Mouse (Mus musculus) liver, adult (tissue): Measurements from ENCODE around the gene Dedd2.
A peak's percentile ranks its signal among the peaks of the same experiment; 100 is the strongest.

ENCODE experiments used
- GATA4 ChIP-seq: IDR thresholded peaks from 2 replicates; pipeline ENCODE4 v1.6.1; 2014; ENCODE audit warnings: mild to moderate bottlenecking, low read length; ENCODE audit not compliant: insufficient replicate concordance

Gene Dedd2

GRCm38 (mm10) chr7:25248846-25249313 is 28.5 kb upstream of the Dedd2 start:
- TF ChIP-seq GATA4, result no peak

DNA sequence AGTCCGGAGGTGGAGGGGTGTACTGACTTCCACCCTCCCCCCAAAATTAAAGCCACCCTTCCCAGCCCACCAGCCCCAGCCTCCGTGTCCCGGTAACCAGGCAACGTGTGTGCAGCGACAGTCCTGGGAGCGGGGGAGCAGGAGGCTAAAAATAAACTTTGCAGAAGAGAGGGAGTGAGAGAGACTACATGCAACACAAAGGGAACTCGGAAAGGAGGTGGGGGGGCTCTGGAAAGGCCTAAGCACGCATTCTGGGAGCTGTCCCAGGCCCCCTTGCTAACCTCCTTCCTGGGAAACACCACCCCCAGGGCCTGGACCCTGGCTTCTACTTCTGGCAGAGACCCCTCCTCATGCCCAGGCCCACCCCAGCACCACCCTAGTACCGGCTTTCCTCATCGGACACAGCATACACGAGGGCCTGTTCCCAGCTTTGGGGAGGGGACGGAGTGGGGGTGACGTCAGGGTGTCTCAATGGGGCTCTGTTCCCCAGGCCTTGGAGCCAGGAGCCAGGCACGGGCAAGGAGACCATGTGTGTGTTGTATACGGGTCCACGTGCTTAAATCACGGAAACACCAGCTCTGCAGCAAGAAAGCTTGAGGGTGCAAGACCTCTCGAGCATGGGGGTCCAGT is 27.7 kb upstream of the Dedd2 start:
- no peak for TF ChIP-seq GATA4

- TF ChIP-seq GATA4, result no peak
These were observed 27.1 kb upstream of the Dedd2 start for GRCm38 (mm10) chr7:25247498-25247897.

DNA sequence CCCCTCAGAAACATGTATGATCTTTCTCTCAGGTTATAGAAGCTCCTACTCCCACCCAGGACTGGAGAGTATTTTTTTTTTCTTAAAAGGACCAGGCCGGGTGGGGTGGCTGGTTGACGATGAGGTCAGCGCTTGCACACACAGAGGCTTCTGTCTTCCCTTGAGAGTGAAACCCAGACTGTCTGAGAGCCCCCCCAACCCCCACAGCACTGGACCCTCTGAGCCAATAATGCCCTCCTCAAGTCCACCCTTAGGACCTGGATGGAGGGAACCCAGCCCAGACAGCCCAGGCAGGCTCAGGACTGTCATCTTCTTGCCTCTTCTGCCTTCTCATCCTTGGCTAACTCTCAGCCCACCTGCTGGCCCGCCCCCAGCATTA is 26.3 kb upstream of the Dedd2 start:
- TF ChIP-seq GATA4, result no peak

GRCm38 (mm10) chr7:25246079-25246758 is 25.8 kb upstream of the Dedd2 start:
- TF ChIP-seq GATA4, result no peak

DNA sequence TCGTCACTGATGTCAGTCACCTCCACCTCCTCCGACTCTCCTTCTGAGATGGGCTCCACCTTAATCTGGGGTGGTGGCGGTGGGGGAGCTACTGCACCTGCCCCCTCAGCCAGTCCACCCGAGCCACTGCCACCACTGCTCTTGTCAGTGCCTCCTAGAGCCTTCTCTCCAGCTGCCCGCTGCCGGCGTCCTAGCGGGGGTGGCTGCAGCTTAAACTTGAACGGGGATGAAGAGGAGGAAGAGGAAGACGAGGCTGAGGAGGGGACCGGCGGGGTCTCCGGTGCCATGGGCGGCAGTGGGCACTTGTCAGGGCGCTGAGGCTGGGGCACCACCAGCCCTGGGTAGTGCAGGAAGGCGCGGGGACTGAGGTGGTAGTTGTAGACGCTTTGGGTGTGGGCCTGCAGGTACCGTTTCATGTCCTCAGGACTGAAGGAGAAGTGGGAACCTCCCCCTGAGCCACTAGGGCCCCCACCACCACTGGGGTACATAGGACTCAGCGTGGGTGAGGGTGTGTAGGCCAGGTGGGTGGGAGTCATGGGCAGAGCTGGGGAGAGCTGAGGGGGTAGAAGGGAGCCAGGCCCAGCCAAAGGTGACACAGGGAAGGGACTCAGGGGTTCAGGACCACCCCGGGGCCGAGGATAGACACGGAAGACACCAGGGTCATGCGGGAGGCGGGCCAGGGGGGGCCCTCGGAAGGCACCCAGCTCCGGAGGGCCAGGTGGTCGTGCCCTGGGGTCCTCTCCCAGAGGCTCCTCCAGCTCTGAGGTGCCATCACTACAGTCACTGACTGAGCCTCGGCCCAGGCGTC is 24.4 kb upstream of the Dedd2 start:
- no peak for TF ChIP-seq GATA4

DNA sequence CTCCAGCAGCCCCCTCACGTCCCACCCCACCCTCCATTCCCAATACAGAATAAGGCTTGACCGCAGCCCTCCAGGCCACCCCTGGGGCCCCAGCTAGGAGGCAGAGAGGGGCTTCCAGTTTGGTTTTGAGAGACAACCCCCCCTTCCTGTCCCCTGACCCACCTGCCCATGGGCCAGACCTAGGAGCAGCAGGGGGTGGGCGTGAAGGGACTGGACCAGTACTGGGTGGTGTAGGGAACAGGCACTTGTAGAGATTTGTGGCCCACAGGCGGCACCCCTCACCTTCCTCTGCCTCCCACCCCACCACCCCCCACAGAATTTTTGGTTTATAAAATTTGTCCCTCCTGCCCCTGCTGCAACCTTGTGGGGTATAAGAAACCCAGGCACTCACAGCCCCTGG is 22.9 kb upstream of the Dedd2 start:
- no peak for TF ChIP-seq GATA4

GRCm38 (mm10) chr7:25241062-25241461 is 20.6 kb upstream of the Dedd2 start:
- TF ChIP-seq GATA4, result no peak

DNA sequence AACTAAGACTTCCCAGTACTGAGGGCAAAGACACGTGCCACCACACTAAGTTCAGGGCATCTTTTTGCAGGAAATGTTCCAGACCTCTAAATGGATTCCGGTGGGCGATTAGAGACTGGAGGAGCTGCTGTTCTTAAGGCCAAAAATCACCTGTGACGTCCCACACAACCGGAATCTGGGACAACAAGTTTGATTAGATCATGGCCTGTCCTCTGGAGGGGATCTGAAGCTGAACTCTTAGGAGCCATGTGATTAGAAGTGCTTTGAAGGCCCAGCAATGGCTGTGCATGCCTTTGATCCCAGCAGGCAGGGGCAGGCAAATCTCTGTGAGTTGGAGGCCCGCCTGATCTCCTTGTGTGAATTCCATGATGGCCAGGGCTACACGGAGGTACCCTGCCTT is 20.2 kb upstream of the Dedd2 start:
- TF ChIP-seq GATA4, result no peak

- TF ChIP-seq GATA4, result peak; percentile 7; the same call in 1 of the 2 replicates
These were observed 18.6 kb upstream of the Dedd2 start for GRCm38 (mm10) chr7:25238829-25239623.

GRCm38 (mm10) chr7:25238015-25238706 is 17.7 kb upstream of the Dedd2 start:
- peak; percentile 74; the same call in 1 of the 2 replicates for TF ChIP-seq GATA4

GRCm38 (mm10) chr7:25237249-25238014 is 17.0 kb upstream of the Dedd2 start, which contains the start of gene Gsk3a:
Gene Gsk3a, minus strand, starts transcription at chr7:25237851.
- no peak for TF ChIP-seq GATA4

DNA sequence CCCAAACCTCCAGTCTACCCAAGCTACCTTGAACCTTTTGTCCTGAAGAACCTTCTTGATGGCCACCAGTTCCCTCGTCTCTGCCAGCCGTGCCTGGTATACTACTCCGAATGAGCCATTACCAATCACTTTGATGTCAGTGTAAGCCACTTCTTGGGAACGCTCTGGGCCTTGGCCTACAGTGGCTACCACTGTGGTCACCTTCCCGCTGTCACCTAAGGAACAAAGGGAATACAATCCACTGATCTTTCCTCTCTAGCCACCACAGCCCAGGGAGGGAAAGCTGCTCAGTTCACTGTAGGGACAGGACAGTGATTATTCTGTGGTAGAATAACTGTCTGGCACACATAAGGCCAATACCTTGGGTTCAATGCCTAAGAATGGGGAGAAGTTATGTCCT is 15.1 kb upstream of the Dedd2 start:
- TF ChIP-seq GATA4, result no peak

DNA sequence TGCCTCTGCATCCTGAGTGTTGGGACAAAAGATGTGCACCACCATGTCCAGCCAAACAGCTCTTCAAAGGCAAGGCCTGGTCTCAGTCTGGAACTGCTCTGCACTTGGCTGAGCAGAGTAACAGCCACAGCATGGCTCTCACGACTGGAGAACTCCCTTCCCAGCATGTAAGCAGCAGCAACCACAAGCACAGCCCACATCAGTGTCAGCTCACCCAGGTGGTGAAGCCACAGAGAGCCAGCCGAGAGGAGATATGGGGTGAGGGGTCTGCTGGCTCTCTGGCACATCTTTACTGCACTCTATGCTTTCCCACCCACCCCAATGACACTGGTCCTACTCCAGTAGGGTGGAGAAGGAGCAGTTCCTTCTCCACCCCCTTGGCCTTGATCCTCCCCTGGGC is 12.6 kb upstream of the Dedd2 start:
- no peak for TF ChIP-seq GATA4
